Mouse (Mus musculus) central nervous system, embryonic 18 days (tissue): Measurements from ENCODE around the gene Sh3rf3. TPM values are rescaled to one million over a fixed set of nuclear protein-coding genes. Genes with fewer than 3 reads are reported as not detected.

Experiments
- polyA plus RNA-seq: library from polyadenylated mRNA; depleted of rRNA; stranded (reverse); fragments of >200 nt; gene quantifications from 2 replicates; pipeline ENCODE4 v1.2.3, GENCODE M21; 2012; rRNA removed

The Sh3rf3 gene
- polyA plus RNA-seq, result 17.8 and 22.0 TPM in 2 replicates

DNA sequence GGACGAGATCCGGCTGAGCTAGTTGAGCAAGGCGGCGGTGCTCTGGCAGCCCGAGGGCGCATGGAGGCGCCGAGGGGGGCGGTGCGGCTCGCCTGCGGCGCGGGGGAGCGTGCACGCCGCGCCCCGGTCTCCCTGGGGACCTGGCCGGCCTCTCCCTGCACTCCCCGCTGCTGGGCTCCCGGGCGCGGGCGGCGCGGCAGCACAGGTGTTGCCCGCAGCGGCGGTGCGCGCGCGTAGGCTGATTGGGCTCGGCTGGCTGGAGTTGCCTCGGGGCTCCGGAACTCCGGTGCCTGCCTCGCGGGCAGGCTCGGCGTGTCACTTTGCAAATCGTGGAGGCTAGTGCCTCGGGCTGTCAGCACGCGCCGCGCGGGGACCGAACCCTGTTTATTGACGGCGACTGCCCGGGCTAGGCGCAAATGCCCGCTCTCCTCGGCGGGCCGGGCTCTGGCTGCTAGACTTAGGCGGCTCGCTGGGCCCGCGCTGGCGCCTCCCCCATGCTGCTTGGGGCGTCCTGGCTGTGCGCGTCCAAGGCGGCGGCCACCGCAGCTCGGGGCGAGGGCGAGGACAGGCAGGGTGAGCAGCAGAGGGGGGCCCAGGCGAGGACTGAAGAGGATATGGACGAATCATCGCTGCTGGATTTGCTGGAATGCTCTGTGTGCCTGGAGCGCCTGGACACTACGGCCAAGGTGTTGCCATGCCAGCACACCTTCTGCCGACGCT, at the start of gene Sh3rf3:
Sh3rf3 (plus strand) TSS at position 279 of the 720 bp plus-strand sequence.

Other genes starting within 250 kb of the Sh3rf3 start
- 0.63 and 0.67 TPM in 2 replicates for gene Edar, start 137.7 kb upstream of the Sh3rf3 start, polyA plus RNA-seq
- gene Gm17542, start 95.1 kb upstream of the Sh3rf3 start, polyA plus RNA-seq, result not detected in 2 replicates